Mouse (Mus musculus) erythroblast, embryonic 14.5 days (primary cell): ENCODE results near the gene Cnn1.

ENCODE experiments used
- GATA1 ChIP-seq: IDR thresholded peaks from 2 replicates; pipeline ENCODE4 v1.6.1; 2012; ENCODE audit warnings: low read length, inconsistent platforms, mixed read lengths
- TAL1 ChIP-seq: IDR thresholded peaks from 3 replicates; pipeline ENCODE4 v1.6.1; 2012; ENCODE audit warnings: low read length, inconsistent platforms, mixed read lengths

DNA sequence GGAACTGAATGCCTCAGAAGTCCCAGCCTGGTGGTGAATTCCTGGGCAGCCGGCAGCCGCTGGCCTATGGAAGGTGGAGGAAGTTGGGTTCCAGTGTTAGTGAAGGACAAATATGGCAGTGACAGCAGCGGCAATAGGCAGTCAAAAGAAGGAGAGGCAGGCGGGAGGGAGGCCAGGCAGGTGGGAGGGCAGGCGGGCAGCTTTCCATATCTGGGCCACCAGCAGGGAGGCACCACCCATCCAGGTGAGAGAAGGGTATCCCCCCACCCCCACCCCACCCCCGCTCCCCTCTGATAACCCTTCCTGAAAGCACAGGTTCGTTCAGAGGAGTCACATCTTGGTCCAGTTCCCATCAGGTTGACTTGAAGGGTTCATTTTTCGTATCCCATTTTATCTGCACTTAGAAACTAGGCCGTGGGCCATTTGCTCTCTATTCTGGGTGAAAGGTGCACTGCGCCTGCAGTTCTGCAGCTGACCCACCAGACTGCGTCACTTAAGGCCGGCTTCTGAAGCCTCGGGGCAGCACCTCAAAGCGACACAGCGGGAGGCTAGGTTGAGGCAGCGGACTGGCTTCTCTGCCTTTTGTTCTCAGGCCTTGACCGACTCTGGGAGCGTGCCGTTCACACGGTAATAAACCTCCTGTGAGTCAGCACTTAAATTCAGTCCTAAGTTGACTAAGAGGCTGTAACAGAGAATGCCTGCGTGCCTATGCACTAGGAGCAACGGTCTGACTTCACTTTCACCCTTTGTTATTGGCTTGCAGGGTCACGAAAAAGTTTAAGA, 37.9 kb downstream of the Cnn1 start:
- TF ChIP-seq GATA1, result no peak
- TF ChIP-seq TAL1, result no peak
